Mouse (Mus musculus): ENCODE measurements around the gene Pex7. TPM values are rescaled to one million over a fixed set of nuclear protein-coding genes. Genes with fewer than 3 reads are reported as not detected.

Gene Pex7
- 23.5 and 25.4 TPM in 2 replicates for polyA plus RNA-seq (2012; rRNA removed)

GRCm38 (mm10) chr10:19907246-19907804 lies at the start of gene Pex7:
Gene Pex7 (minus strand): TSS chr10:19907689.

DNA sequence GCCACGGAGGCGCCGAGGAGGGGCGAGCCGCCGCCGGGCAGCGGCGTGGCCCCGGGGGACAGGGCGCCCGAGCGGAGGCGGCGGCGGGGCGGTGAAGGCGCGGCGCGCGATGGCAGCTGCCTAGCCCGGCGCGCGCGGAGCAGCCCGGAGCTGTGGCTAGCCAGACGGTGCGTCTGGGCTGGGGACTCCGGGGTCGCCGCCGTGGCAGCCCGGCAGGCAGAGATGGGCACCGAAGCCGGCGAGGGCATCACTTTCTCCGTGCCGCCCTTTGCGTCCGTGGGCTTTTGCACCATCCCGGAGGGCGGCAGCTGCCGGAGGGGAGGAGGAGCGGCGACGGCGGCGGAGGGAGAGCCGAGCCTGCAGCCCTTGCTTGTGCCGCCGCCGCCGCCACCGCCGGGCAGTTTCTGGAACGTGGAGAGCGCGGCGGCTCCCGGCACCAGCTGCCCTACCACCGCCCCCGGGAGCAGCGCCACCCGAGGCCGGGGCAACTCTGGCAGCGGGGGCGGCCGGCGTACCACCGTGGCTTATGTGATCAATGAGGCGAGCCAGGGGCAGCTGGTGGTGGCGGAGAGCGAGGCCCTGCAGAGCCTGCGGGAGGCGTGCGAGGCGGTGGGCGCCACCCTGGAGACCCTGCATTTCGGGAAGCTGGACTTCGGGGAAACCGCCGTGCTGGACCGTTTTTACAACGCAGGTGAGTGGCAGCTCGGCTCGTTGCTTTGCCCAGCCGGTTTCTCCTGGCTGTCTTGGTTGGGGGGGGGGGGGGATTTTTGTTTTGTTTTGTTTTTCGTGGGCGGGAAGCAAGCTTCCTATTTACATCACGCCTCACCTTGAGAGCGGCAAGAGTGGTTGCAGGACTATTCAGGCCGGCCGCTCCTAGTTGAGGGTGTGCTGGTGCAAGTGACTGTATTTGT lies 27.1 kb upstream of the Pex7 start, which contains the start of gene Map3k5:
Map3k5 (plus strand) TSS at position 89 of the 911 bp plus-strand sequence.

DNA sequence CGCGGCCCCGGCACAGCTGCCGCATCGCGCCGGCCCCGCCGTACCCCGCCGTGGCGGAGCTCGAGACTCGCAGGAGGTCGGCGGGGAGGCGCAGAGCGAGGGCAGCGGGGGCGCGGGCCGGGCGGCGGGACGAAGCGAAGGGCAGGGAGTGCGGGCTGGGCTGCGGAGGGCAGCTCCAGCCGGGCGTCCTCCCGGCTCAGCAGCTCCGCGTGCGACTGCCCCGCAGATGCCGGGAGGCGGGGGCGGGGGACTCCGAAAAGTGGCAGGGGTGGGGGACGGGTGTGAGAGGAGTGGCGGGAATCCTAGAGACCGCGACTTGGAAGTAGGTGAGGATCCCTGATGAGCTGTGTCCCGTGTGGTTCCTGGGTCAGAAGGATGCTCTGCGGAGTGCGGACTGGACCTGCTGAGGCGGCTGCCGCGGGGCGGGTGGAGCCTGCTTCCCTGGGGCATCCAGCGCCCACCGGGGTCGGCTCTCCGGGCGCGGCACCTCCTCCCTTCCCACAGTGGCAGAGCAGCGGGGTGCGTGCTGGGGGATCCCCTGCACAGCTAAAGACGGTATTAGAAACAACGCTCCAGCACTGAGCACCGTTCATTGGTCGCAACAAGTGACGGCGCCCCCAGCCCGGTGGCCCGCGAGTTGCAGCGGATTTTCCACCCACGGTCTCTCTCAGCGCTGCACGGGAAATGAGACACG lies 56.3 kb downstream of the Pex7 start, which contains the start of gene Slc35d3:
Slc35d3 (minus strand) TSS at position 462 of the 694 bp plus-strand sequence.

Other genes with a start within 250 kb of the Pex7 start
- 0.01 and 0.05 TPM in 2 replicates for gene Il20ra, start 195.1 kb downstream of the Pex7 start, polyA plus RNA-seq (2012; rRNA removed)
- gene Slc35d3, start 56.2 kb downstream of the Pex7 start, polyA plus RNA-seq (2012; rRNA removed), result 1.5 and 1.8 TPM in 2 replicates
- 2.0 and 2.2 TPM in 2 replicates for gene Map3k5, start 26.8 kb upstream of the Pex7 start, polyA plus RNA-seq (2012; rRNA removed)
- 4.4 and 5.4 TPM in 2 replicates for gene Map7, start 240.8 kb upstream of the Pex7 start, polyA plus RNA-seq (2012; rRNA removed)